Mouse (Mus musculus): ENCODE measurements at regions not wholly inside any gene's neighbourhood (a gene's known extent, or its start where the extent isn't known, plus 50 kb on each side); places are given as distances from the start of the nearest gene placed in this dataset.

DNA sequence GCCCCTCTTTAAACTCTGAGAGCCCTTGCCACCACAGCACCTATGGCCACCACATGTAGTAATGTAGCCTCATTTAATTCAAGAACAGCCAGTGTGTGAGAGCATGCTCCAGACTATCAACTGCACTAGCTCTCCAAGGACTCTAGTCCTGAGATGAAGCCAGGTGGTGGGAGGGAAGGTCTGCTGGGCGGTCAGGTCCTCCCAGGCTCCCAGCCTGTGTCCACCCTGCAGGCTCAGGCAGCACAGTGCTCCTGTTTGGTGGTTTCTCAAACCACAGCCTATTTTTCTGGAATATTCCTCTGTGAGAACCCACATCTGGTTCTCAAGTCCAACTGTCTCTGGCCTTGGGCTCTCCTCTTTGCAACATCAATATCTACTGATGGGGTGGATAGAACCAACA lies 115.3 kb downstream of the Thbs2 start:
- H3K27ac ChIP-seq (replicated peaks; ENCODE audit: low read depth, low read length), result peak overlapping the region; percentile 58
- DNase-seq (ENCODE audit: low spot score) (no peak), ATAC-seq (ENCODE audit: low read depth) (0 out of 2 replicates have a peak, but pooled peaks have one; percentile 62)
- no peaks in the 10 kb centered on the region for H3K36me3 ChIP-seq (ENCODE audit: control insufficient read depth, insufficient read depth, low read length)
- 78% methylated on average over 1 of the region's 1 CpGs for WGBS
- no peak overlapping the region for H3K9ac ChIP-seq (ENCODE audit: low read depth, low read length)
- peaks cover 10% of the 10 kb centered on the region; the same call in 1 of the 2 replicates for H3K4me1 ChIP-seq (ENCODE audit: control insufficient read depth, insufficient read depth, low read length)
- no peaks in the 10 kb centered on the region for H3K9me3 ChIP-seq (ENCODE audit: control insufficient read depth, low read length)
- no peak overlapping the region for H3K4me3 ChIP-seq (ENCODE audit: low read depth, low read length)
- H3K27me3 ChIP-seq (replicated peaks; ENCODE audit: control insufficient read depth, insufficient read depth, low read length), result no peaks in the 10 kb centered on the region
- H3K4me2 ChIP-seq (ENCODE audit: low read depth, low read length), result no peak overlapping the region

DNA sequence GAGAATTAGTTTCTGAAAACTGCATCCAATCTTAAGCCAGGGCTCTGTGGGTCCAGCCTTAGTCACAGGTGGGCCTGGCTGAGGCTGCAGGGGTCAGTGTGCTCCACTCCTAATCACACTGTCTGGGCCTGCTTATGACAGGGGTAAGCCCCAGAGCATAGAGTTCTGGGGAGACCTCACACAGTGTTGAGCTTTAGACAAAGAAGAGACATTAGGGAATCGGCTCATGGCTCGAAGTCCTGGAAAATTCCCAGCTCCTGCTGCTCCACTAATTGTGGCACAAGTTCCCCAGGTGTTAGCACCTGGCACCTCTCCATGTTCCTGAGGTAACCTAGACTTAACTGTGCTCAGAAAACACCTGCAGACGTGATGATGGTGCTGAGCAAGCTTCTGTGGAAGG lies 115.8 kb downstream of the Thbs2 start:
- Histone ChIP-seq H3K4me3 (ENCODE audit: low read depth, low read length) (no peak overlapping the region), H3K9me3 (ENCODE audit: control insufficient read depth, low read length) (no peaks in the 10 kb centered on the region), H3K36me3 (ENCODE audit: control insufficient read depth, insufficient read depth, low read length) (no peaks in the 10 kb centered on the region), H3K4me1 (ENCODE audit: control insufficient read depth, insufficient read depth, low read length) (peaks cover 10% of the 10 kb centered on the region; the same call in 1 of the 2 replicates), H3K4me2 (ENCODE audit: low read depth, low read length) (no peak overlapping the region), H3K9ac (ENCODE audit: low read depth, low read length) (no peak overlapping the region), H3K27ac (replicated peaks; ENCODE audit: low read depth, low read length) (peak overlapping the region; percentile 58; the same call in 1 of the 2 replicates), H3K27me3 (replicated peaks; ENCODE audit: control insufficient read depth, insufficient read depth, low read length) (no peaks in the 10 kb centered on the region)
- 51% methylated on average over 3 of the region's 3 CpGs for WGBS
- ATAC-seq (ENCODE audit: low read depth) (peak; percentile 67), DNase-seq (ENCODE audit: low spot score) (peak; percentile 63)

DNA sequence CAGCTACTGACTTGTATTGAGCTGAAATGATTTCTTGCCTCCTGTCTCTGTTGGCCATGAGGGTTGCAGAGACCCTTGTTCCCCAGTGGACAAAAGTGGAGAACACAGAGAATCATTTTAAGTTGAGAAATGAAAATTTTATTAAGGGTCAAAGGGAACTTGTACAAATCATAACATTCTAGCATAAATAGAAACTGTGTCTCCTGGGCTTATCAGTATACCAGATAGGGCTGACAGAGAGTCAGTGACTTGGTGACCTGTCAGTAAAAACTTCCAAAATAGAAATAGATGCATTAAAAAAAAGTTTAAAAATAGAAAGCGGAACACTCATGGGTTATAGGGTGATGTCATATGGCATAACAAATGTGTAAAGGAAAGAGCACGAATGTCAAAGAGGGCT lies 117.9 kb downstream of the Thbs2 start:
- H3K4me2 ChIP-seq (ENCODE audit: low read depth, low read length), result no peak overlapping the region
- ATAC-seq (ENCODE audit: low read depth) (no peak), DNase-seq (ENCODE audit: low spot score) (no peak)
- H3K27me3 ChIP-seq (replicated peaks; ENCODE audit: control insufficient read depth, insufficient read depth, low read length), result no peaks in the 10 kb centered on the region
- no peaks in the 10 kb centered on the region for H3K36me3 ChIP-seq (ENCODE audit: control insufficient read depth, insufficient read depth, low read length)
- H3K9me3 ChIP-seq (ENCODE audit: control insufficient read depth, low read length), result no peaks in the 10 kb centered on the region
- 68% methylated on average over 2 of the region's 2 CpGs for WGBS
- H3K27ac ChIP-seq (replicated peaks; ENCODE audit: low read depth, low read length), result no peak overlapping the region
- peaks cover 10% of the 10 kb centered on the region; the same call in 1 of the 2 replicates for H3K4me1 ChIP-seq (ENCODE audit: control insufficient read depth, insufficient read depth, low read length)
- no peak overlapping the region for H3K9ac ChIP-seq (ENCODE audit: low read depth, low read length)
- H3K4me3 ChIP-seq (ENCODE audit: low read depth, low read length), result no peak overlapping the region

DNA sequence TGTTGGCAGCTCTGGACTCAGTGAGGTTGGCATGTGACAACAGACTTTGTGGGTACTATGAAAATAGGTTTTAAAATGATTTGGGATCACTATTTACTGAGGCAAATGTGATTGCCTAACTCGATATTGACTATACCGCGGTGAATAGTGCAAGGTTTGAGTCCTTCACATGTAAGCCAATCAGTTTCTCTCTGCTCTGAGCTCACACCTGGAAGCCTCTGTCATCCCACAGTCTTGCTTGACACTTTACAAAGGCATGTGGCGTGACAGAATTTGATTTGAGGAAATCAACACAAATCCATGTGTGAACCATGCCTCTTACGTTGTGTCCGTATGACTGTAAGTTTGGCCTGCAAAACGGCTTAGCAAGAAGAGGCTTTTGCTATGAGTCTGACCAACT lies 122.9 kb downstream of the Thbs2 start:
- 0 out of 2 replicates have a peak, but pooled peaks cover 2% of the 10 kb centered on the region for H3K4me1 ChIP-seq (ENCODE audit: control insufficient read depth, insufficient read depth, low read length)
- no peaks in the 10 kb centered on the region for H3K27me3 ChIP-seq (replicated peaks; ENCODE audit: control insufficient read depth, insufficient read depth, low read length)
- ATAC-seq (ENCODE audit: low read depth) (no peak), DNase-seq (ENCODE audit: low spot score) (no peak)
- no peaks in the 10 kb centered on the region for H3K9me3 ChIP-seq (ENCODE audit: control insufficient read depth, low read length)
- H3K27ac ChIP-seq (replicated peaks; ENCODE audit: low read depth, low read length), result no peak overlapping the region
- 81% methylated on average over 7 of the region's 7 CpGs for WGBS
- no peak overlapping the region for H3K9ac ChIP-seq (ENCODE audit: low read depth, low read length)
- no peak overlapping the region for H3K4me3 ChIP-seq (ENCODE audit: low read depth, low read length)
- no peak overlapping the region for H3K4me2 ChIP-seq (ENCODE audit: low read depth, low read length)
- H3K36me3 ChIP-seq (ENCODE audit: control insufficient read depth, insufficient read depth, low read length), result no peaks in the 10 kb centered on the region

DNA sequence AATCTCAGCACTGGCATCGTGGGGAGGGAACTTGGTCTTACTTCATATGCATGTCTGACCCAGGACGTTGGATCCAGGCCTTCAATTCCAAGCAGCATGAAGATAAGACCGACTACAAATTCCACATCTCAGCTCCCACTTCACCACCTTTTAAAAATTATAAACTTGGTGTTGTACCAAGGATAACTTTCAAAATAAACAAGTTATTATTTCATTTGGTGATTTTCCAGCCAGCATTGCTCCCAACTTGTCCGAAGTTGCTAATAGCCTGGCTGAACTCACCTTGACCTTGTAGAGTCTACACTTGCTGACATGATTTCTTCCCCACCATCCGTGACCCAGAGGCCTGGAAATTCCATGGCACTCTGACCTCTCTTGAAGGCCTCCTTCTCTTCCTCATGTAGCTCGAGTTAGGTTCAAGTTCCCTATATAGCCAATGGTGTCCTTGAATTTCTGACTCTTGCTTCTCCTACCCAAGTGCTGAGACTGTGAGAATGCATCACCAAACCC lies 123.7 kb downstream of the Thbs2 start:
- H3K36me3 ChIP-seq (ENCODE audit: control insufficient read depth, insufficient read depth, low read length), result no peaks in the 10 kb centered on the region
- no peak overlapping the region for H3K9ac ChIP-seq (ENCODE audit: low read depth, low read length)
- WGBS, result 68% methylated on average over 6 of the region's 6 CpGs
- no peak overlapping the region for H3K27ac ChIP-seq (replicated peaks; ENCODE audit: low read depth, low read length)
- H3K4me1 ChIP-seq (ENCODE audit: control insufficient read depth, insufficient read depth, low read length), result no peaks in the 10 kb centered on the region
- H3K9me3 ChIP-seq (ENCODE audit: control insufficient read depth, low read length), result no peaks in the 10 kb centered on the region
- no peak for ATAC-seq (ENCODE audit: low read depth)
- no peaks in the 10 kb centered on the region for H3K27me3 ChIP-seq (replicated peaks; ENCODE audit: control insufficient read depth, insufficient read depth, low read length)
- H3K4me3 ChIP-seq (ENCODE audit: low read depth, low read length), result no peak overlapping the region
- no peak overlapping the region for H3K4me2 ChIP-seq (ENCODE audit: low read depth, low read length)
- peak; percentile 21 for DNase-seq (ENCODE audit: low spot score)

DNA sequence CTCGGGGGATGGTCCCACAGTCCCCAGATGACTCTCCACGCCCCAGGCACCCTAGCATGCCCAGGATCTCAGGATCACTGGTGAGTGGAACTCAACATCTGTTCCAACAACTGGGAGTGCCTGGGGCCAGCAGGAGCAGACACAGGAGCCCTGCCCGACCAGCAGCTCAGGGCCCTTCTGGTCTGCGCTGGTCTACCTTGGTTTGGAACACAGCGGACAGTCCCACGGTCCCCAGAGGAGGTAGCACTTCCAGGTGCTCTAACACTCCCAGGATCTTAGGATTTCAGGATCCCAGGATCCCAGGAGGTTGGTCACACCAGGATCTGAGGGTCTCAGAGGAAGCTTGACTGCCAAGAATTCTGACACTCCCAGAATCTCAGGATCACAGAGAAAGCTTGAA lies 131.8 kb downstream of the Thbs2 start:
- no peak for DNase-seq (ENCODE audit: low spot score)
- Histone ChIP-seq H3K27ac (replicated peaks; ENCODE audit: low read depth, low read length) (no peak overlapping the region), H3K4me3 (ENCODE audit: low read depth, low read length) (no peak overlapping the region), H3K9me3 (ENCODE audit: control insufficient read depth, low read length) (no peaks in the 10 kb centered on the region), H3K36me3 (ENCODE audit: control insufficient read depth, insufficient read depth, low read length) (no peaks in the 10 kb centered on the region), H3K27me3 (replicated peaks; ENCODE audit: control insufficient read depth, insufficient read depth, low read length) (no peaks in the 10 kb centered on the region), H3K4me2 (ENCODE audit: low read depth, low read length) (no peak overlapping the region), H3K9ac (ENCODE audit: low read depth, low read length) (no peak overlapping the region), H3K4me1 (ENCODE audit: control insufficient read depth, insufficient read depth, low read length) (no peaks in the 10 kb centered on the region)
- WGBS, result 83% methylated on average over 6 of the region's 6 CpGs
- no peak for ATAC-seq (ENCODE audit: low read depth)

DNA sequence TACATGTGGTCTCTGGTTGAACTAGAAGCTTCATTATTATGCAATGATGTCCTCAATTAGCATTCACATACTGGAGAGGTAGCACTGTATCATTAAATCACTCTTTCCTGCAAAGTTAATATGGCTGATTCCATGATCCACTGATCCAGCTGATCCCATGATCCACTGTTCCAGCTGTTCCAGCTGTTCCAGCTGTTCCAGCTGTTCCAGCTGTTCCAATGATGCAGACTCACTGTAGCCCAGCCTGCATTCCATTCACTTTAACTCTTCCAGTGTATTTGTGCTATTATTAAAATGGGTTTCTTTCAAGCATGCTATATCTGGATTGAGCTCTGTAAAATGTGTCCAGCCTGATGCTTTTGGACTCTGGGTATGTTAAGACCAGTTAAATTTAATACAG lies 136.8 kb downstream of the Thbs2 start:
- Histone ChIP-seq H3K27ac (replicated peaks; ENCODE audit: low read depth, low read length) (no peak overlapping the region), H3K4me2 (ENCODE audit: low read depth, low read length) (no peak overlapping the region), H3K36me3 (ENCODE audit: control insufficient read depth, insufficient read depth, low read length) (no peaks in the 10 kb centered on the region), H3K4me1 (ENCODE audit: control insufficient read depth, insufficient read depth, low read length) (peaks cover 4% of the 10 kb centered on the region), H3K9me3 (ENCODE audit: control insufficient read depth, low read length) (no peaks in the 10 kb centered on the region), H3K9ac (ENCODE audit: low read depth, low read length) (no peak overlapping the region), H3K27me3 (replicated peaks; ENCODE audit: control insufficient read depth, insufficient read depth, low read length) (no peaks in the 10 kb centered on the region; the same call in 1 of the 2 replicates), H3K4me3 (ENCODE audit: low read depth, low read length) (no peak overlapping the region)
- DNase-seq (ENCODE audit: low spot score), result no peak
- no peak for ATAC-seq (ENCODE audit: low read depth)

DNA sequence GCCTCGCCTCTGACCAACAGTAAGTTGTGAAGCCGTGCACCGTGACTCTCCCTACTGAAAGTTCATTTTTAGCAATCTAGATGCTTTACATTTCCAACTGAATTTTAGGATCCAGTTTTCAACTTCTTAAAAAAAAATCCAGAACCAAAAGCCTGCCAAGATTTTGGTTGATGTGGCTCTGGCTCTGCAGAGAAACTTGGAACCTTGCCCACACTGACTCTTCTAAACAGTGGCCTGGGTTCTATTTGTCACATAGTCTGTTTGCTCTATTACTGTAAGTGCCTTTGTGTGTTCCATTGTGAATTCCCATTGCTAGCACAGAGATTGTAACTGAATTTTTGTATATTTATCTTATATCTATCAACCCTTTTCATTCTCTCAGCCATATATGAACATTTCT lies 140.8 kb downstream of the Thbs2 start:
- Histone ChIP-seq H3K27me3 (replicated peaks; ENCODE audit: control insufficient read depth, insufficient read depth, low read length) (no peaks in the 10 kb centered on the region; the same call in 1 of the 2 replicates), H3K9me3 (ENCODE audit: control insufficient read depth, low read length) (peaks cover 2% of the 10 kb centered on the region; the same call in 1 of the 2 replicates), H3K36me3 (ENCODE audit: control insufficient read depth, insufficient read depth, low read length) (no peaks in the 10 kb centered on the region), H3K27ac (replicated peaks; ENCODE audit: low read depth, low read length) (peak overlapping the region; percentile 61), H3K4me3 (ENCODE audit: low read depth, low read length) (no peak overlapping the region), H3K4me1 (ENCODE audit: control insufficient read depth, insufficient read depth, low read length) (peaks cover 12% of the 10 kb centered on the region), H3K9ac (ENCODE audit: low read depth, low read length) (no peak overlapping the region), H3K4me2 (ENCODE audit: low read depth, low read length) (no peak overlapping the region)
- ATAC-seq (ENCODE audit: low read depth) (no peak), DNase-seq (ENCODE audit: low spot score) (peak; percentile 67)
- WGBS, result 37% methylated on average over 3 of the region's 3 CpGs

DNA sequence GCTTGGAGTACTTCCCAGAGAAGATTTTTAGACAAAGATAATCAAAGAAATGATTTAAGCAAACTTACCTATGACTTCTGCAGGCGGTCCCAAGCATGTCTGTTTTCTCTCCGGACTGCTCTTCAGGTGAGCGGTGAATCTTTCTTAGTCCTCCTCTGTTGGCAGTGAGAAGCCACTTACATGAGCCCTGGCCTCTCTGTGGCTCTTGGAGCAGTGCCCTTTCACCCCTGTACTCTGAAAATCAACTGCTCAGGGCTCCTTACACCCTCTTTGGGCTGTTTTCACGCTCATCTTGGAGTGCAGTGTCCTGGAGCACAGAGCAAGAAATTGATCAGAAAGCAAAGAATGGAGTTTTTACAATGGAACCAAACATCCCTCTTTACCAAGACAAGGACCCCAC lies 142.0 kb downstream of the Thbs2 start:
- peaks cover 13% of the 10 kb centered on the region; the same call in 1 of the 2 replicates for H3K9me3 ChIP-seq (ENCODE audit: control insufficient read depth, low read length)
- H3K4me2 ChIP-seq (ENCODE audit: low read depth, low read length), result no peak overlapping the region
- peaks cover 12% of the 10 kb centered on the region for H3K4me1 ChIP-seq (ENCODE audit: control insufficient read depth, insufficient read depth, low read length)
- no peak overlapping the region; the same call in 1 of the 2 replicates for H3K9ac ChIP-seq (ENCODE audit: low read depth, low read length)
- WGBS, result 77% methylated on average over 4 of the region's 4 CpGs
- no peak for DNase-seq (ENCODE audit: low spot score)
- peak overlapping the region; percentile 61; the same call in 1 of the 2 replicates for H3K27ac ChIP-seq (replicated peaks; ENCODE audit: low read depth, low read length)
- no peaks in the 10 kb centered on the region; the same call in 1 of the 2 replicates for H3K27me3 ChIP-seq (replicated peaks; ENCODE audit: control insufficient read depth, insufficient read depth, low read length)
- ATAC-seq (ENCODE audit: low read depth), result no peak
- no peak overlapping the region for H3K4me3 ChIP-seq (ENCODE audit: low read depth, low read length)
- no peaks in the 10 kb centered on the region for H3K36me3 ChIP-seq (ENCODE audit: control insufficient read depth, insufficient read depth, low read length)

Measured in embryonic facial prominence, embryonic 14.5 days (tissue).